Mouse (Mus musculus) central nervous system, embryonic 18 days (tissue): Measurements from ENCODE around the gene Olfr631. TPM values are rescaled to one million over a fixed set of nuclear protein-coding genes. Genes with fewer than 3 reads are reported as not detected.

Experiments
- polyA plus RNA-seq: library from polyadenylated mRNA; depleted of rRNA; stranded (reverse); fragments of >200 nt; gene quantifications from 2 replicates; pipeline ENCODE4 v1.2.3, GENCODE M21; 2012; rRNA removed

Gene Olfr631
- polyA plus RNA-seq, result not detected in 2 replicates

DNA sequence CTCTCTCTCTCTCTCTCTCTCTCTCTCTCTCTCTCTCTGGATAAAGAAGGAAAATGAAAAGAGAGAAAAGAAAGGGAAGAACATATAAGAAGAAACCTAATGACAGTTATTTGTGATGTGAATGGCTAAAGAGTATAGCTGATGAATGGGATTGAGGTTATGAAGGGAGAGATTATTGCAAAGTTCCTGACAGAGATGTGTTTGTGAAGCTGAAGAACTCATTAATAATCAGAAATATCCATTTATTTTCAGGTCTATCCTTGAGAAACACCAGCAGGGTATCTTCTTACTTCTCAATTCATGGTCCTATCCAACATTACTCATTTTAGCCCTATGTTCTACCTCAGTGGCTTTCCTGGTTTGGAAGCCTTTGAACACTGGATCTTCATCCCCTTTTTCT lies at the start of gene Olfr631:
Gene Olfr631 (plus strand): TSS at position 301 of the 400 bp plus-strand sequence.

DNA sequence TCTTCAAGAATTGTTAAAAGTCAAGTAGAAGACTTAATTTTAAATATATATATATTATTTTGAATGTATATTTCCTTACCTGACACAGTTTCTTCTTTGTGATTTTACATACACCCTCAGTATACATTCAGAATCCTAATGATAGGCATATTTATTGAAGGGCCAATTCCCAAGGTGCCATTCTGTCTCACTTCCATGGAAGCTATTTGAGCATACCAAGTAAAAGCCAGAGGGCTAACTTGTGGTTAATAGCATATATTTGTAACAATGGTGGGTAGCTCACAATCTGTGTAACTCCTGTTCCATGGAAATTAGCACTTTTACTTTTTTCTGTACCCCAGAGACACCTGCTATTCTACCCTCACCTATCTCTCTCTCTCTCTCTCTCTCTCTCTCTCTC lies 42.5 kb upstream of the Olfr631 start, which contains the start of gene Olfr66:
Gene Olfr66 (minus strand): TSS at position 101 of the 400 bp plus-strand sequence.

DNA sequence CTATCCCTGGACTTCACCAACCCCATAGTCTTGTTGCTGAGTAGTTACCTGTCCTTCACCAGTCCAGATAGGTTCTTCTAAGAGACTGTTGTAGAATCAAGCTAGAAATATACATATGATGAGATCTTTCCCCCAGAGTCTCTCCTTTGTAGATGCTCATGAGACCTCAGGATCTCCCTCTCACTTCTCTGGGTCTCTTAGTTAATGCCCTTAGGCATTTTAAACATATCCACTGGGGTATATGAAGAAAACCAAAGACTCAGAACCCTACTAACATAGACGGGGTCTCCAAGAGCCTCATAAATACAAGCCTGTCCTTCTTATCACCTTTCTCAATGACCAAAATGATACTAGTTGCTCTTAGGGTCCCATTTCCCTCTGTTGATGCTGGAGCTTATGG lies 34.2 kb upstream of the Olfr631 start, which contains the start of gene Olfr64:
Gene Olfr64 (minus strand): TSS at position 101 of the 400 bp plus-strand sequence.

GRCm38 (mm10) chr7:103903187-103903586 lies 25.4 kb upstream of the Olfr631 start, which contains the start of gene Olfr65:
Gene Olfr65, plus strand, starts transcription at chr7:103903487.

DNA sequence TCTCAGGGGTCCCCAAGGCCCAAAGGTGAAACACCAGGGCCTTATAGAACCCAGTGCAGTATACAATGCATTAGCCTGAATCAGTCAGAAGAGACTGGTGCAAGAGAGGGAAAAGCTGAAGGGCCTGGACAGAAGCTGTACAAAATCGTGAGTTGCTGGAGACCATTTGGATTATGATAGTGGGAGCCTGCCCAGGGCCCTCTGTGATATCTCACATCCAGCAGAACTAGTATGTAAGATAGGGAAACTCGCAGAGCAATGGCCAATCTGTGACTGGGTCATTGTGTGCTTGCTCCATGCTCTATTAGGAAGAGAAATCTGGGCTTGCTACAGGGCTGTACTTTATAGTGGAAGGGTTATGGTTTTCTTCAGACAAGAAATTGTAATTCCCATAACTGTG lies 5.6 kb downstream of the Olfr631 start, which contains the start of gene Olfr632:
Gene Olfr632 (plus strand): TSS at position 84 of the 400 bp plus-strand sequence.

GRCm38 (mm10) chr7:103944137-103944536 lies 15.5 kb downstream of the Olfr631 start, which contains the start of gene Olfr633:
Gene Olfr633, plus strand, starts transcription at chr7:103944437.

GRCm38 (mm10) chr7:103970852-103971251 lies 42.2 kb downstream of the Olfr631 start, which contains the start of gene Olfr635:
Gene Olfr635, plus strand, starts transcription at chr7:103971152.

Other genes with a start within 250 kb of the Olfr631 start
- not detected in 2 replicates for gene Olfr625-ps1, start 246.1 kb upstream of the Olfr631 start, polyA plus RNA-seq
- not detected in 2 replicates for gene Olfr243, start 214.2 kb upstream of the Olfr631 start, polyA plus RNA-seq
- not detected in 2 replicates for gene Olfr628, start 198.5 kb upstream of the Olfr631 start, polyA plus RNA-seq
- not detected in 2 replicates for gene Olfr629, start 183.9 kb upstream of the Olfr631 start, polyA plus RNA-seq
- not detected in 2 replicates for gene Olfr630, start 171.5 kb upstream of the Olfr631 start, polyA plus RNA-seq
- gene Olfr69, start 157.2 kb upstream of the Olfr631 start, polyA plus RNA-seq, result not detected in 2 replicates
- not detected in 2 replicates for gene Olfr68, start 149.1 kb upstream of the Olfr631 start, polyA plus RNA-seq
- not detected in 2 replicates for gene Olfr67, start 137.0 kb upstream of the Olfr631 start, polyA plus RNA-seq
- 211 and 248 TPM in 2 replicates for gene Hbb-bt, start 114.8 kb upstream of the Olfr631 start, polyA plus RNA-seq
- gene Hbb-bs, start 100.7 kb upstream of the Olfr631 start, polyA plus RNA-seq, result 1,468 and 1,656 TPM in 2 replicates
- not detected in 2 replicates for gene Hbb-bh2, start 88.3 kb upstream of the Olfr631 start, polyA plus RNA-seq
- gene Hbb-bh1, start 85.7 kb upstream of the Olfr631 start, polyA plus RNA-seq, result not detected in 2 replicates
- gene Hbb-y, start 75.6 kb upstream of the Olfr631 start, polyA plus RNA-seq, result 1.0 and 1.8 TPM in 2 replicates
- gene Olfr66, start 42.6 kb upstream of the Olfr631 start, polyA plus RNA-seq, result not detected in 2 replicates
- gene Olfr64, start 34.3 kb upstream of the Olfr631 start, polyA plus RNA-seq, result not detected in 2 replicates
- not detected in 2 replicates for gene Olfr65, start 25.3 kb upstream of the Olfr631 start, polyA plus RNA-seq
- 0.03 TPM in 1 of 2 replicates, not detected in the other for gene Olfr632, start 5.5 kb downstream of the Olfr631 start, polyA plus RNA-seq
- not detected in 2 replicates for gene Olfr633, start 15.6 kb downstream of the Olfr631 start, polyA plus RNA-seq
- not detected in 2 replicates for gene Olfr635, start 42.3 kb downstream of the Olfr631 start, polyA plus RNA-seq
- gene Olfr638, start 69.9 kb downstream of the Olfr631 start, polyA plus RNA-seq, result not detected in 2 replicates
- 0.01 TPM in 1 of 2 replicates, not detected in the other for gene Olfr639, start 88.5 kb downstream of the Olfr631 start, polyA plus RNA-seq
- gene Olfr640, start 96.7 kb downstream of the Olfr631 start, polyA plus RNA-seq, result not detected in 2 replicates
- not detected in 2 replicates for gene Olfr641, start 106.6 kb downstream of the Olfr631 start, polyA plus RNA-seq
- not detected in 2 replicates for gene Olfr642, start 123.8 kb downstream of the Olfr631 start, polyA plus RNA-seq
- gene 4930516K23Rik, start 132.6 kb downstream of the Olfr631 start, polyA plus RNA-seq, result not detected in 2 replicates
- gene Olfr644, start 143.0 kb downstream of the Olfr631 start, polyA plus RNA-seq, result not detected in 2 replicates
- not detected in 2 replicates for gene Olfr645, start 156.6 kb downstream of the Olfr631 start, polyA plus RNA-seq
- not detected in 2 replicates for gene Olfr646, start 176.0 kb downstream of the Olfr631 start, polyA plus RNA-seq
- not detected in 2 replicates for gene Ubqln5, start 201.0 kb downstream of the Olfr631 start, polyA plus RNA-seq
- gene Olfr643, start 208.6 kb downstream of the Olfr631 start, polyA plus RNA-seq, result not detected in 2 replicates
- not detected in 2 replicates for gene Ubqln3, start 214.5 kb downstream of the Olfr631 start, polyA plus RNA-seq
- gene Ubqlnl, start 221.7 kb downstream of the Olfr631 start, polyA plus RNA-seq, result not detected in 2 replicates
- 0.17 TPM in 1 of 2 replicates, not detected in the other for gene Olfm5, start 236.0 kb downstream of the Olfr631 start, polyA plus RNA-seq